Mouse (Mus musculus): ENCODE results near the gene Nxph3.

DNA sequence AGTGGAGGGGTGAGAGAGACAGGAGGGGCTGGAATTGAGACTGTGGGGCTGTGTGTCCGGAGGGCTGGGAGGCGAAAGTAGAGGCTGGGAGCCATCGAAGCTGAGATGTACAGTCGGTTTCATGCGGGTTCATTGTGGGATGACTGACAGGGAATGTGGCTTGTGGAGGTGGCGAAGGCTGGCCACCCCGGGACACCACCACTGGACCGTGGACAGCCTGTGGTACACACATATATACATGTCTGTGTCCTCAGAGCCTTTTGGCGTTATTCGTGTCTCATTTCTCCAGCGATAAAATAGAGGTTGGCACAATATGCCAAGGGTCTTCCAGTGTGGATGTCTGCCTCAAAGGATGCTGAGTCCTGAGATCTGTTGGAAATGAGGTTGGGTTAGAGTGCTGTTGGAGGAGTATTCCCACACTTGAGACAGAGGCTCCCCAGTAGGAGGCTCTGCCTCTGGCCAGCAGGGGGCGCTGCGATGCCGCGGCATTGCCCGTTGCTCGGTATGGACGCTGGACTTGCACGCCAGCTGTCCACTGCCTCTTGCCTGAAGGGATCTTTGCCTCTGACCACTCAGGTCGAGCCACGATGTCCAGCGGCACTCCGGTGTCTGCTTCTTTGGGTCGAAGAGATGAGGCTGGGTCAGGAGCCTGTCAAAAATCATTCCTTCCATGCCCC is 19.3 kb upstream of the Nxph3 start:
- no peak for TF ChIP-seq POLR2A (IDR thresholded peaks at IDR 0.05; ENCODE audit: borderline replicate concordance, extremely low read depth, insufficient read depth, insufficient read length, poor library complexity, severe bottlenecking)
- TF ChIP-seq CTCF (IDR thresholded peaks at IDR 0.05; ENCODE audit: borderline replicate concordance, extremely low read depth, insufficient read depth, insufficient read length) = peak; percentile 99

Measured in brain, embryonic 14.5 days (tissue).